Mouse (Mus musculus): Measurements from ENCODE around the gene Msi2.

GRCm38 (mm10) chr11:88577076-88577475 is 141.2 kb downstream of the Msi2 start:
- TF ChIP-seq EP300 (IDR thresholded peaks at IDR 0.05; ENCODE audit: low read depth), result no peak
- no peak for TF ChIP-seq CTCF (IDR thresholded peaks at IDR 0.05; ENCODE audit: low read depth)
